Mouse (Mus musculus) urinary bladder, postnatal 10 days (tissue): Measurements from ENCODE around the gene Sly.
"Not testable (repeated sequence)": the region's sequence is repeated elsewhere in the genome, so short reads cannot be mapped to it uniquely, and the experiment has no call there.

Experiments used
- DNase-seq: peaks from one replicate; pipeline ENCODE4 v3.0.0; 2022; ENCODE audit warnings: low spot score

Sly gene

DNA sequence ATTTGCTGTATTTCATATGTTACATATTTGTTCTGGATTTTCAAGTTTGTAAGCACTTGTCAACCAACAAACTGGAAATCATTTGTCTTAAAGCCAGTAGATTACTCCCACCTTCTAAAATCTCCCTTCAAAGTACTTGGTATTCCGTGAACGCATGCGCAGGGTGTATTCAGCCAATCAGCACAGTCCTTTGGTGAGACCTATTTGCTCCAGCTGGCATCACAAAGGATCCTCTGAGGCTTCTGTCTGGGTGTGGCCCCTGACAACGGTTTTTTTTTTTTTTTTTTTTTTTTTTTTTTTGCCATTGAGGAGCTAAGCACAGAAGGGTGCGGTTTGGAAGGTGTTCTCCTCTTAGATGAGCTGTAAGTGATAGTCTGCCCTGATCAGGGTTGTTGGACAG lies at the start of gene Sly:
Gene Sly, plus strand, starts transcription at position 301 of the 400 bp plus-strand sequence.
- DNase-seq, result not testable (repeated sequence)
